Mouse (Mus musculus): ENCODE measurements around the gene Cblc. TPM values are rescaled to one million over a fixed set of nuclear protein-coding genes. Genes with fewer than 3 reads are reported as not detected.

Cblc gene
- polyA plus RNA-seq, 1 experiment from 2014 or later = 0.53 TPM

GRCm38 (mm10) chr7:19742468-19742867 lies 54.1 kb downstream of the Cblc start:
- Histone ChIP-seq H3K36me3 (replicated peaks) (peaks cover 75% of the 10 kb centered on the region), H3K27me3 (ENCODE audit: poor library complexity, severe bottlenecking) (no peaks in the 10 kb centered on the region), H3K4me1 (peaks cover 50% of the 10 kb centered on the region), H3K27ac (no peak overlapping the region), H3K9me3 (peaks cover 3% of the 10 kb centered on the region; the same call in 1 of the 2 replicates), H3K4me3 (no peak overlapping the region)
- WGBS = 63% methylated on average over 5 of the region's 5 CpGs
- no peak for DNase-seq (ENCODE audit: extremely low spot score, low spot score)

GRCm38 (mm10) chr7:19741329-19742031 lies 55.1 kb downstream of the Cblc start:
- Histone ChIP-seq H3K4me1 (peaks cover 40% of the 10 kb centered on the region), H3K36me3 (replicated peaks) (peaks cover 85% of the 10 kb centered on the region), H3K4me3 (no peak overlapping the region), H3K27ac (0 out of 2 replicates have a peak overlapping the region, but pooled peaks have one; percentile 11), H3K27me3 (ENCODE audit: poor library complexity, severe bottlenecking) (no peaks in the 10 kb centered on the region), H3K9me3 (peaks cover 3% of the 10 kb centered on the region; the same call in 1 of the 2 replicates)
- no peak for DNase-seq (ENCODE audit: extremely low spot score, low spot score)
- 20% methylated on average over 8 of the region's 8 CpGs for WGBS

GRCm38 (mm10) chr7:19740269-19740668 lies 56.3 kb downstream of the Cblc start:
- 90% methylated on average over 11 of the region's 11 CpGs for WGBS
- peaks cover 89% of the 10 kb centered on the region for H3K36me3 ChIP-seq (replicated peaks)
- no peak overlapping the region for H3K4me3 ChIP-seq
- peaks cover 28% of the 10 kb centered on the region for H3K4me1 ChIP-seq
- no peak for DNase-seq (ENCODE audit: extremely low spot score, low spot score)
- peaks cover 3% of the 10 kb centered on the region; the same call in 1 of the 2 replicates for H3K9me3 ChIP-seq
- no peak overlapping the region for H3K27ac ChIP-seq
- no peaks in the 10 kb centered on the region for H3K27me3 ChIP-seq (ENCODE audit: poor library complexity, severe bottlenecking)

GRCm38 (mm10) chr7:19738771-19739170 lies 57.8 kb downstream of the Cblc start:
- Histone ChIP-seq H3K36me3 (replicated peaks) (peaks cover 89% of the 10 kb centered on the region), H3K9me3 (peaks cover 3% of the 10 kb centered on the region; the same call in 1 of the 2 replicates), H3K4me1 (peaks cover 20% of the 10 kb centered on the region), H3K4me3 (no peak overlapping the region), H3K27me3 (ENCODE audit: poor library complexity, severe bottlenecking) (no peaks in the 10 kb centered on the region), H3K27ac (no peak overlapping the region)
- 91% methylated on average over 3 of the region's 3 CpGs for WGBS
- DNase-seq (ENCODE audit: extremely low spot score, low spot score) = no peak

- H3K27me3 ChIP-seq (ENCODE audit: poor library complexity, severe bottlenecking) = no peaks in the 10 kb centered on the region
- H3K36me3 ChIP-seq (replicated peaks) = peaks cover 93% of the 10 kb centered on the region
- DNase-seq (ENCODE audit: extremely low spot score, low spot score) = no peak
- H3K4me1 ChIP-seq = peaks cover 9% of the 10 kb centered on the region
- peaks cover 3% of the 10 kb centered on the region; the same call in 1 of the 2 replicates for H3K9me3 ChIP-seq
- WGBS = 93% methylated on average over 16 of the region's 16 CpGs
- H3K4me3 ChIP-seq = no peak overlapping the region
- H3K27ac ChIP-seq = no peak overlapping the region
Observed at GRCm38 (mm10) chr7:19736389-19737057, 60.1 kb downstream of the Cblc start.

- DNase-seq (ENCODE audit: extremely low spot score, low spot score) = no peak
- Histone ChIP-seq H3K27me3 (ENCODE audit: poor library complexity, severe bottlenecking) (no peaks in the 10 kb centered on the region), H3K4me1 (no peaks in the 10 kb centered on the region), H3K4me3 (no peak overlapping the region), H3K9me3 (no peaks in the 10 kb centered on the region), H3K27ac (no peak overlapping the region), H3K36me3 (replicated peaks) (peaks cover 93% of the 10 kb centered on the region)
- WGBS = 94% methylated on average over 10 of the region's 10 CpGs
Observed at GRCm38 (mm10) chr7:19734178-19734666, 62.4 kb downstream of the Cblc start.

Other genes with a start within 250 kb of the Cblc start
- gene Ppp1r37, start 233.7 kb downstream of the Cblc start, polyA plus RNA-seq (2016; fragmentation: Nextera tagmentation; extraction: Ambion mirVana) = 20.2 and 22.2 TPM in 2 replicates
- gene Zfp296, start 219.5 kb downstream of the Cblc start, polyA plus RNA-seq (2016; fragmentation: Nextera tagmentation; extraction: Ambion mirVana) = 0.30 and 0.47 TPM in 2 replicates
- gene Gemin7, start 219.2 kb downstream of the Cblc start, polyA plus RNA-seq (2016; fragmentation: Nextera tagmentation; extraction: Ambion mirVana) = 180 and 186 TPM in 2 replicates
- gene Clasrp, start 192.3 kb downstream of the Cblc start, polyA plus RNA-seq (2016; fragmentation: Nextera tagmentation; extraction: Ambion mirVana) = 53.6 and 54.0 TPM in 2 replicates
- gene Relb, start 167.4 kb downstream of the Cblc start, polyA plus RNA-seq (2016; fragmentation: Nextera tagmentation; extraction: Ambion mirVana) = 3.0 TPM in 2 replicates
- 70.6 and 75.6 TPM in 2 replicates for gene Clptm1, start 131.8 kb downstream of the Cblc start, polyA plus RNA-seq (2016; fragmentation: Nextera tagmentation; extraction: Ambion mirVana)
- gene Apoc2, start 118.9 kb downstream of the Cblc start, polyA plus RNA-seq (2016; fragmentation: Nextera tagmentation; extraction: Ambion mirVana) = 0.39 TPM in 1 of 2 replicates, not detected in the other
- gene Gm44805, start 115.4 kb downstream of the Cblc start, polyA plus RNA-seq (2016; fragmentation: Nextera tagmentation; extraction: Ambion mirVana) = not detected in 2 replicates
- not detected in 2 replicates for gene Apoc4, start 115.3 kb downstream of the Cblc start, polyA plus RNA-seq (2016; fragmentation: Nextera tagmentation; extraction: Ambion mirVana)
- gene Apoc1, start 104.1 kb downstream of the Cblc start, polyA plus RNA-seq (2016; fragmentation: Nextera tagmentation; extraction: Ambion mirVana) = 2.3 TPM in 2 replicates
- 140 and 154 TPM in 2 replicates for gene Apoe, start 97.6 kb downstream of the Cblc start, polyA plus RNA-seq (2016; fragmentation: Nextera tagmentation; extraction: Ambion mirVana)
- gene Tomm40, start 81.4 kb downstream of the Cblc start, polyA plus RNA-seq (2016; fragmentation: Nextera tagmentation; extraction: Ambion mirVana) = 187 and 205 TPM in 2 replicates
- gene Nectin2, start 46.3 kb downstream of the Cblc start, polyA plus RNA-seq (2016; fragmentation: Nextera tagmentation; extraction: Ambion mirVana) = 84.2 and 97.3 TPM in 2 replicates
- gene Bcam, start 25.8 kb downstream of the Cblc start, polyA plus RNA-seq (2016; fragmentation: Nextera tagmentation; extraction: Ambion mirVana) = 33.1 and 37.3 TPM in 2 replicates
- gene Bcl3, start 26.0 kb upstream of the Cblc start, polyA plus RNA-seq (2016; fragmentation: Nextera tagmentation; extraction: Ambion mirVana) = 0.91 and 1.4 TPM in 2 replicates
- 0.26 TPM in 1 of 2 replicates, not detected in the other for gene Gm19345, start 55.2 kb upstream of the Cblc start, polyA plus RNA-seq (2016; fragmentation: Nextera tagmentation; extraction: Ambion mirVana)
- gene Ceacam16, start 64.5 kb upstream of the Cblc start, polyA plus RNA-seq (2016; fragmentation: Nextera tagmentation; extraction: Ambion mirVana) = not detected in 2 replicates
- gene Ceacam19, start 91.2 kb upstream of the Cblc start, polyA plus RNA-seq (2016; fragmentation: Nextera tagmentation; extraction: Ambion mirVana) = not detected in 2 replicates
- 4.7 and 4.8 TPM in 2 replicates for gene Pvr, start 124.4 kb upstream of the Cblc start, polyA plus RNA-seq (2016; fragmentation: Nextera tagmentation; extraction: Ambion mirVana)
- 0.11 TPM in 1 of 2 replicates, not detected in the other for gene Igsf23, start 153.9 kb upstream of the Cblc start, polyA plus RNA-seq (2016; fragmentation: Nextera tagmentation; extraction: Ambion mirVana)
- not detected in 2 replicates for gene Ceacam20, start 168.6 kb upstream of the Cblc start, polyA plus RNA-seq (2016; fragmentation: Nextera tagmentation; extraction: Ambion mirVana)
- gene Nlrp9b, start 194.7 kb upstream of the Cblc start, polyA plus RNA-seq (2016; fragmentation: Nextera tagmentation; extraction: Ambion mirVana) = not detected in 2 replicates

Data from forebrain, embryonic 10.5 days (tissue).